Mouse (Mus musculus) brain, embryonic 14.5 days (tissue): Measurements from ENCODE around the gene Snrpc.

ENCODE experiments used
- CTCF ChIP-seq: fragments of 200-500 bp; IDR thresholded peaks from 2 replicates; pipeline ENCODE4 v1.5.1; 2012; ENCODE audit warnings: inconsistent platforms, mild to moderate bottlenecking, moderate library complexity, borderline replicate concordance; ENCODE audit not compliant: insufficient read depth, insufficient read length; ENCODE audit errors: extremely low read depth
- POLR2A ChIP-seq: fragments of 200-500 bp; IDR thresholded peaks from 2 replicates; pipeline ENCODE4 v1.6.1; 2012; ENCODE audit warnings: mild to moderate bottlenecking, inconsistent platforms, borderline replicate concordance; ENCODE audit not compliant: poor library complexity, insufficient read depth, insufficient read length, severe bottlenecking; ENCODE audit errors: extremely low read depth

DNA sequence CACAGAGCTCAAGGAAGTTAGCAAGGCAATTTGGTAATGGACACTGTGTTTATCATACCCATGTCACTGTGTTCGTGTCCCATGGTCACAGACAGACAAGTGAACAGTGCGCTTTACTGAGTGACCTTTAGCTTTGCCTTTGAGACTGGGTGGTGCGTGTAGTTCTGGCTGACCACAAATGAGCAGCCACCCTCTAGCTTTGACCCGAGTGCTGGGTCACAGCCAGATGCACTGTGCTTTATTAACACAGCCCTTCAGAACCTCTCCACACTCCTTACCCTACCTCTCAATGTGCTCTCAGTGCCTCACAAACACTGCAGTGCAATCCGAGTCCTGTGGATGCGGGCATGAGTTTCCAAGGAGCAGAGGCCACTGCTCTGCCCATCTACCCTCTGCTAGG is 44.8 kb upstream of the Snrpc start:
- TF ChIP-seq CTCF (no peak), POLR2A (no peak)
